Mouse (Mus musculus): ENCODE data around the gene Mgll. TPM values are rescaled to one million over a fixed set of nuclear protein-coding genes. Genes with fewer than 3 reads are reported as not detected.

Gene Mgll
- 6.9 TPM for polyA plus RNA-seq (2014; fragmentation: Illumina TruSeq; extraction: RNeasy Lipid Tissue Mini Kit (QIAGEN cat#74804); ENCODE audit: low read depth, low replicate concordance)

GRCm38 (mm10) chr6:88724313-88725195 lies at the start of gene Mgll:
TSS of gene Mgll (plus strand) at chr6:88724412.

GRCm38 (mm10) chr6:88841781-88842689 lies 117.8 kb downstream of the Mgll start, which contains the start of gene Abtb1:
TSS of gene Abtb1 (minus strand) at chr6:88841984.

DNA sequence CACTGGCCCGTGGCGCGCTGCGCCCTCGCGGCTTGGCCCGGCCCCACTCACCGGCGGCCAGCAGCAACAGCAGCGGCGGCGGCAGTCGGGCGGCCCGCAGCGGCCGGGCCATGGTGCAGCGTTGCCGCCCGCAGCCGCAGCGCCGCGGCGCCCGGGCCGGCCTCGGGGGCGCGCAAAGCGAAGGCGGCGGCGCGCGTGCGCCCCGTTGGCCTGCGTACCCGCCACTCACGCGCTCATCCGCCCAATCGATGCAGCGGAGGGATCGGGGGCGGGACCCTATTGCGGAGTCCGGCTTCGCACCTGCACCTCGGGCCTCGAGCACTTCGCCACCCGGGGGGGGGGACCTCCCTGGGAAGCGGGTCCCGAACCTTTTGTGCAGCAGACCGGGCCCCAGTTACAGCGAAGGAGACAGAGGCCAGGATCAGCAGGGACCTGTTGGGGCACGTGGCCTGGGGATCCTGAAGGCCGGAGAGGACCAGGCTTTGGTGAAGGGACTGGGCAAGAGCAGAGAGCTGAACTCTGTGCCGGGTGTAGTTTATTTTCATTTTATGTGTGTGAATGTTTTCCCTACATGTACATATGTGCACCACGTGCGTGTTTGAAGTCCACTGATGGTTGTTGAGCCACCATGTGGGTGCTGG lies 150.8 kb downstream of the Mgll start, which contains the start of gene Podxl2:
Podxl2 (minus strand) TSS at position 177 of the 641 bp plus-strand sequence.

Other genes starting within 250 kb of the Mgll start
- 207 TPM for gene Sec61a1, start 205.5 kb upstream of the Mgll start, polyA plus RNA-seq (2014; fragmentation: Illumina TruSeq; extraction: RNeasy Lipid Tissue Mini Kit (QIAGEN cat#74804); ENCODE audit: low read depth, low replicate concordance)
- gene Kbtbd12, start 86.5 kb upstream of the Mgll start, polyA plus RNA-seq (2014; fragmentation: Illumina TruSeq; extraction: RNeasy Lipid Tissue Mini Kit (QIAGEN cat#74804); ENCODE audit: low read depth, low replicate concordance) = 0.54 TPM
- gene Abtb1, start 117.6 kb downstream of the Mgll start, polyA plus RNA-seq (2014; fragmentation: Illumina TruSeq; extraction: RNeasy Lipid Tissue Mini Kit (QIAGEN cat#74804); ENCODE audit: low read depth, low replicate concordance) = 2.4 TPM
- gene Podxl2, start 150.6 kb downstream of the Mgll start, polyA plus RNA-seq (2014; fragmentation: Illumina TruSeq; extraction: RNeasy Lipid Tissue Mini Kit (QIAGEN cat#74804); ENCODE audit: low read depth, low replicate concordance) = not detected
- 2.1 TPM for gene Mcm2, start 174.4 kb downstream of the Mgll start, polyA plus RNA-seq (2014; fragmentation: Illumina TruSeq; extraction: RNeasy Lipid Tissue Mini Kit (QIAGEN cat#74804); ENCODE audit: low read depth, low replicate concordance)
- gene Tpra1, start 177.8 kb downstream of the Mgll start, polyA plus RNA-seq (2014; fragmentation: Illumina TruSeq; extraction: RNeasy Lipid Tissue Mini Kit (QIAGEN cat#74804); ENCODE audit: low read depth, low replicate concordance) = 6.8 TPM